Mouse (Mus musculus) erythroblast, adult 5-6 weeks (primary cell): ENCODE data around the gene Tenm3. TPM values are rescaled to one million over a fixed set of nuclear protein-coding genes. Genes with fewer than 3 reads are reported as not detected.

Experiments used
- ATAC-seq: replicated peaks from 2 replicates; pipeline ENCODE4 v1.8.0; 2016; ENCODE audit warnings: moderate number of reproducible peaks, mild to moderate bottlenecking, moderate TSS enrichment, inconsistent platforms; ENCODE audit not compliant: poor library complexity, low FRiP score, severe bottlenecking
- total RNA-seq, 2 experiments: library from RNA; stranded (forward) in 1 of 2; stranded (reverse) in 1 of 2; fragments of 150-400 nt in 1 of 2; fragments of 200-764, 138-1000 nt in 1 of 2; gene quantifications; 2 replicates each; pipeline versions ENCODE4 v1.2.3 to v1.2.4; 2015 to 2017; ENCODE audit warnings: low replicate concordance in 2 of 2

The Tenm3 gene
- total RNA-seq, 2 experiments from 2014 or later: not detected

DNA sequence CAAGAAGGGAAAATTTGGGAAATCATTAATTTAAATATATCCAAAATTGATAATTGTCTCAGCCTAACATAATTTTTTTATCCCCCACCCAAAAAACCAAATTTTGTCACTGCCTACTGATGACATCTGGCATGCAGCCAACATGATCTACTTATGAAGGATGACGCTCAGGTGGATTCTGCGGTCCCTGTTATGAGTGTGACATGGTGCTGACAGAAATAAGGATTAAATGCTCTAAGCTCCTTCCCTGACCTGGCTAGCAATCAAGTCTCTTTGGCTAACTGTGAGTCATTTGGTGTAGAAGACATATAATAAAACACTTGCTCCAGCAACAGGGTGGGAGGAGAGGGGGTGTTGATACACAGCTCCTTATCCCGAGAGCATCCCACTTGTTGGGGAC, 532.0 kb downstream of the Tenm3 start:
- ATAC-seq: no peak

GRCm38 (mm10) chr8:48310240-48310849, 533.4 kb downstream of the Tenm3 start:
- ATAC-seq: no peak

DNA sequence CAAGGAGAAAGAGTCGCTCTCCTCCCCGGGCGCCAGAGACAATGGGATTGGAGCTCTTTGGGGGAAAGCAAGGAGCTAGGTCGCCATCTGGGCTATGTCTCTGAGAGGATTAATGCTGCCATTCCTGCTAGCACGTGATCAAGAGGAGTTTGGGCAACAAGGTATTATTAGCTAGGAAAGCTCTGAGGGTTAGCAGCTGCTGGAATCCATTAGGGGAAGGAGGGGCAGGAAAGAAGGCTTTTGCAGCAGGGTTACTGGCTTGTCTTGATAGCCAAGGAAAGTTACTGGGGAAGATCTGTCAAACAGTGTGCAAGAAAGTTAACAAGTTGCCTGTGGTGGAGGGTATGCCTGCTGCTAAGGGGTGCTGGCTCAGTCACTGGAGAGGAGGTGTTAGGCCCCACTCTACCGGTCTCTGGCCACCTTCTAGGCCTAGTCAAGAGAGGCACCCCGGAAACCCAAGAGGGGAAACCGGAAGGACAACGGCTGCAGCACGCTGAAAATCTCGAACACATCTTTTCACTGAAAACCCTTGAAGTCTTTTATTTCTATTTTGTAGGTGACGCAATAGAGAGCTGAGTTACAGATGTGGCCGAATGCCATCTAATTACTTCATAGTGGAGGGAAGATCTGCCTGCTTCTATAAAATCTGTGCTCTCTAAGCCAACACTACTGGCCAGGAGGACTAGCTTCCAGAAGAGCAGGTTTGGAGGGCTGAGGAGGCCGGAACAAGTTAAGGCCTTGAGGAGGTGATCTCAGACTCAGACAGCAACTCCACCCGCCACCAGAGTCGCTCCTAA, 534.4 kb downstream of the Tenm3 start:
- ATAC-seq: no peak

DNA sequence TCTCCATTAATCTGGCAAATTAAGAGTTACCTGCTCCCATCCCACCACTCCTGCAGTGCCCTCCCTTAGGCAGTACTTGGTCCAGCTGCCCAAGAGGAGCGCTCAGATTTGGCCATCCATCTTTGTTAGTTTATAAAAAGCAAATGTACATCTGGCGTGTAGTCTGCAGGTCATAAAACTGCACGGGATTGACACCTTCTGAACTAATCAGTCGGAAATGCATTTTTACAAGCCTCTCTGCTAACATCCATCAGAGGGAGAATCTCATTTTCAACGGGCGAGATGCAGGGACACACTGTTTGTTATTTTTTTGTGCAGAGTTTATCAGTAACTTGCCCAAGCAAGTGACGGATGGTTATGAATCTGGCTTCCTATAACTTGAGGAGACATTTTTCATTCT, 539.5 kb downstream of the Tenm3 start:
- ATAC-seq: no peak

GRCm38 (mm10) chr8:48300613-48301037, 543.1 kb downstream of the Tenm3 start:
- no peak for ATAC-seq

GRCm38 (mm10) chr8:48300061-48300460, 543.7 kb downstream of the Tenm3 start:
- no peak for ATAC-seq

GRCm38 (mm10) chr8:48299341-48299740, 544.4 kb downstream of the Tenm3 start:
- no peak for ATAC-seq

- no peak for ATAC-seq
Measured at GRCm38 (mm10) chr8:48296371-48296770, 547.4 kb downstream of the Tenm3 start.

DNA sequence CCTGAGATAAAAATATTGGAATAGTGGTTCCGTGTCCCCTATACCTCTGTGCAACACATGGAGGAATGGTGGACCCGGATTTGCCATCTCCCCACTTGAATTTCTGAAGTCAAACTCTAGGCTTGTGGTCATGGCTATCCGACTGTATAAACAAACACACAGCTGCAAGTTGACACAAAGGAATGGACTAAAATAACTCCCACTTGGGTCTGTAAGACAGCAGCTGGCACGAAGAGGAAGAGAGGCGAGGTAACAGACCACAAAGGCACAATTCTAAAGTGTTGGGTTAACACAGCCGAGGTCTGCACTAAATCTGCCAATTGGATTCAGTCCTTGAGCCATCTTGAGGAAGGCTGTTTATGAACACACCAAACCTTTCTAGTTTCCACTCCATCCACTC, 548.2 kb downstream of the Tenm3 start:
- no peak for ATAC-seq

DNA sequence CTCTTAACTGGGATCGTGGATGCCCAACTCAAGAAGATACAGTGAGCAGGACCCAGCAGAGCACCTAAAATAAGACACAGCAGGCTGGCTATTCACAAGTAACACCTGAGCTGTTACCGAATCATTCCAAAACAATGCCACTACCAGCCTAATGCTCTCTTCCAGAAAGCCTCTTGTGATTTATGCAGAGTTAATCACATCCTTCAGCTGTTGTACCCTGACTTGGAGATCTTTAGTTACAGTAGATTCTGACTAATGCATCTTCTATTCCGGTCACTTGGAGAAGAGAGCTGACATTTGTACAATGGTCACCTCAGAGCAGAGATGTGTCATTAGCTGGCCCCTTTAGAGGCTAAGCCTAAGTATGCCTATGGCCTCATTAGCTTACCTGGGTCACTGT, 550.0 kb downstream of the Tenm3 start:
- no peak for ATAC-seq

DNA sequence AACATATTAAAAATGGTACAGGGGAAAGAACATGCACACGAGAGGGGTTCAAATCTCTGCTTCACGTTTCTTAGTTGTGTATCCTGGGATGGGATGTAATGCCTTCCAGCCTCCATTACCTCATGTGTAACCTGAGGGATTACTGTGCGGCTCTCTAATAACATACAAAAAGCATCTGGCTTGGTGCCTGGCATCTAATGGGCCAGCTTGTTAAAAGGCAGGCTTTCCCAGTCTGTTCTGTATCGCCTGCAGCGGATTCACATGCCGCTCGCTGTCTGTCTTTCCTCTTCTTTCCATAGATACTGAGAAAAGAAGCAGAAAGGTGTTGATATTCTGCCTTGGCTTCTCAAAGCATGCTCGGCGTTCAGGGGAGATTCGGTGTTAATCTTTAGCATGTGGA, 558.3 kb downstream of the Tenm3 start:
- ATAC-seq: no peak

- ATAC-seq: no peak
Measured at GRCm38 (mm10) chr8:48281855-48282254, 561.9 kb downstream of the Tenm3 start.

GRCm38 (mm10) chr8:48279360-48279759, 564.4 kb downstream of the Tenm3 start:
- no peak for ATAC-seq

DNA sequence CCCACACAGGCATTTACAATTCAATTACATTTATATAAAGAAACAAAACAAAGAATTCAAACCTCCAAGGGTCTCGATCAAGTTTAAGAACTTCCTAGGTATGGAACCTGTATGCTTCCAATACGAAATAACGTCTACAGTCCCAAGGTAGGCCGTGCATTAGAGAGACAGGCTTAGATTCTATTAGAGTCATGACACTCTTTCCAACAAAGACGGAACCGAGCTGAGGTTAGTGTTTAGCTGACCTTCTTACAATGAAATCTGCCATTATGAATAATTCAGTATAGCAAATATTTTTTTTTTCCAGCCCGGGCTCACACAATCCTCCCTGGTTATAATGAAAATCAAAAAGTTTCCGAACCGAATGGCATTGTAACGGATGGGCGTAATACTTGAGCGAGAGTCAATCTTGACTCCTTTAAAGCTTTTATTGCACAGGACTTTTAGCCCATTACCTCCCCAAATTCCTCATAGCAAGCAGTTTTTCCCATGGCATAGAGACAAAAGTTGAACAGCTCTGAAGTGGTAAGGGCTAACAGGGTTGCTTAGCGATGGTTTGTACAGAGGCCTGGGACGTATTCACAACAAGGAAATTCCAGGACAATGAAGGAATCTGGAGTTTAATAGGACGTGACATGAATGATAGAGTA, 565.6 kb downstream of the Tenm3 start:
- no peak for ATAC-seq

GRCm38 (mm10) chr8:48275066-48275465, 568.7 kb downstream of the Tenm3 start:
- ATAC-seq: no peak

GRCm38 (mm10) chr8:48274566-48274965, 569.2 kb downstream of the Tenm3 start:
- no peak for ATAC-seq

- ATAC-seq: no peak
Measured at GRCm38 (mm10) chr8:48268638-48269037, 575.1 kb downstream of the Tenm3 start.

- no peak for ATAC-seq
Measured at GRCm38 (mm10) chr8:48260265-48260664, 583.5 kb downstream of the Tenm3 start.

GRCm38 (mm10) chr8:48259832-48260231, 583.9 kb downstream of the Tenm3 start:
- ATAC-seq: no peak

DNA sequence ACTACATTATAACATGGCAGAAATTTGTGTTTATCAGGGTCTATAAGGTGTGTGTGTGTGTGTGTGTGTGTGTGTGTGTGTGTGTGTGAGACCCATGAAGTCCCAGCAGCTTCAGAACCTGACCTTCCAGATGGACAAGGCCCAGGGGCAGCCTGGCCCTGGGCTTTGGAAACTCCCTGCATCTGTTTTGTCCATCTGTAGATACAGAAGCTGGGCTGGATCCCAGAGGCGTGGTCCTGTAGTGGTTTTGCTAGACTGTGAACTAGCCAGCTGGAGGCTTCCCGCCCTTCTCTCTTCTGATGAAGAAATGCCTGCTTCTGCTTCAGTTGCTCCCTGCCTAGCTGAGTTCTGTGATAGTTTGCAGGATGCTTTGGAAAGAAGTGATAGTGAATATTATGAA, 599.9 kb downstream of the Tenm3 start:
- no peak for ATAC-seq

DNA sequence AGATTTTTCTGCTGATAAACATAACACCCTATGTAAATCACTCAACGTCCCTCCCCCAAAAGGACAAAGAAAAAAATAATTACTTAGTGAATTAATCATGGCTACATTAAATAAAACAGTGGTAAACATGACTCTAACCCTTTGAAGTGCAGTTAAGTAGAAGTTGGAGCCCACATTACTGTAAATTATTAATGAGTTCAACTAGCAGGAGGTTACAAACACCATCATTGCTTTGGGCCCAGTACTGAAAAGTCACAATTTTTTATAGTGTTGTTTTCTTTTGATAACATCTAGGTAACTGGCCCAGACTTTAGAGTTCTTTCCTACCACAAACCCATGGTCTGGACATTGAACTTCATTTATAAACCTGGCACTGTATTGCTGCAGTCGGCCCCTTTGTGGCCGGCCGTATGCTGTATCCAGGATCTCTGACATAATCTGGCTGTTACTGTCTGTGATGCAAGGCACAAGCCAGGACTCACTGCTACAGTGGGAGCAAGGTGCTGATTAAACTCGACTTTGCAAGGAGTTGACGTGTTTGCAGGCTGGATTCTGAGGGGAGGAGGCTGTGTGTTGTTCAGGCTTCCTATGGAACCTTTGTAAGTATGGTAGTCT, 602.7 kb downstream of the Tenm3 start:
- ATAC-seq: no peak
